Mouse (Mus musculus): ENCODE measurements at regions not wholly inside any gene's neighbourhood (a gene's known extent, or its start where the extent isn't known, plus 50 kb on each side); places are given as distances from the start of the nearest gene placed in this dataset.

GRCm38 (mm10) chr7:73310581-73311136, 64.7 kb upstream of the Rgma start:
- no peak for TF ChIP-seq POLR2A (IDR thresholded peaks at IDR 0.05; ENCODE audit: borderline replicate concordance, extremely low read depth, insufficient read depth, insufficient read length, poor library complexity, severe bottlenecking)
- TF ChIP-seq CTCF (IDR thresholded peaks at IDR 0.05; ENCODE audit: borderline replicate concordance, extremely low read depth, insufficient read depth, insufficient read length), result no peak
- DNase-seq (ENCODE audit: low read depth), result no peak

- DNase-seq (ENCODE audit: low read depth), result no peak
- TF ChIP-seq CTCF (IDR thresholded peaks at IDR 0.05; ENCODE audit: borderline replicate concordance, extremely low read depth, insufficient read depth, insufficient read length) (no peak), POLR2A (IDR thresholded peaks at IDR 0.05; ENCODE audit: borderline replicate concordance, extremely low read depth, insufficient read depth, insufficient read length, poor library complexity, severe bottlenecking) (no peak)
Observed at GRCm38 (mm10) chr7:73315555-73315954, 59.8 kb upstream of the Rgma start.

GRCm38 (mm10) chr7:73317574-73317973, 57.7 kb upstream of the Rgma start:
- DNase-seq (ENCODE audit: low read depth), result no peak
- TF ChIP-seq CTCF (IDR thresholded peaks at IDR 0.05; ENCODE audit: borderline replicate concordance, extremely low read depth, insufficient read depth, insufficient read length), result no peak
- TF ChIP-seq POLR2A (IDR thresholded peaks at IDR 0.05; ENCODE audit: borderline replicate concordance, extremely low read depth, insufficient read depth, insufficient read length, poor library complexity, severe bottlenecking), result no peak

- DNase-seq (ENCODE audit: low read depth), result no peak
- no peak for TF ChIP-seq POLR2A (IDR thresholded peaks at IDR 0.05; ENCODE audit: borderline replicate concordance, extremely low read depth, insufficient read depth, insufficient read length, poor library complexity, severe bottlenecking)
- TF ChIP-seq CTCF (IDR thresholded peaks at IDR 0.05; ENCODE audit: borderline replicate concordance, extremely low read depth, insufficient read depth, insufficient read length), result no peak
Observed at GRCm38 (mm10) chr7:73319004-73319403, 56.3 kb upstream of the Rgma start.

GRCm38 (mm10) chr7:73319994-73320393, 55.3 kb upstream of the Rgma start:
- DNase-seq (ENCODE audit: low read depth), result peak; percentile 53
- TF ChIP-seq CTCF (IDR thresholded peaks at IDR 0.05; ENCODE audit: borderline replicate concordance, extremely low read depth, insufficient read depth, insufficient read length), result no peak
- no peak for TF ChIP-seq POLR2A (IDR thresholded peaks at IDR 0.05; ENCODE audit: borderline replicate concordance, extremely low read depth, insufficient read depth, insufficient read length, poor library complexity, severe bottlenecking)

GRCm38 (mm10) chr7:73322466-73323151, 52.7 kb upstream of the Rgma start:
- DNase-seq (ENCODE audit: low read depth), result no peak
- TF ChIP-seq POLR2A (IDR thresholded peaks at IDR 0.05; ENCODE audit: borderline replicate concordance, extremely low read depth, insufficient read depth, insufficient read length, poor library complexity, severe bottlenecking) (no peak), CTCF (IDR thresholded peaks at IDR 0.05; ENCODE audit: borderline replicate concordance, extremely low read depth, insufficient read depth, insufficient read length) (no peak)

GRCm38 (mm10) chr7:73323556-73323955, 51.8 kb upstream of the Rgma start:
- no peak for DNase-seq (ENCODE audit: low read depth)
- no peak for TF ChIP-seq CTCF (IDR thresholded peaks at IDR 0.05; ENCODE audit: borderline replicate concordance, extremely low read depth, insufficient read depth, insufficient read length)
- no peak for TF ChIP-seq POLR2A (IDR thresholded peaks at IDR 0.05; ENCODE audit: borderline replicate concordance, extremely low read depth, insufficient read depth, insufficient read length, poor library complexity, severe bottlenecking)

GRCm38 (mm10) chr7:73325503-73325902, 49.8 kb upstream of the Rgma start:
- DNase-seq (ENCODE audit: low read depth), result no peak
- TF ChIP-seq CTCF (IDR thresholded peaks at IDR 0.05; ENCODE audit: borderline replicate concordance, extremely low read depth, insufficient read depth, insufficient read length) (no peak), POLR2A (IDR thresholded peaks at IDR 0.05; ENCODE audit: borderline replicate concordance, extremely low read depth, insufficient read depth, insufficient read length, poor library complexity, severe bottlenecking) (no peak)

All from brain, embryonic 14.5 days (tissue).